Mouse (Mus musculus): ENCODE measurements around the gene Tex45. TPM values are rescaled to one million over a fixed set of nuclear protein-coding genes. Genes with fewer than 3 reads are reported as not detected.

The Tex45 gene
- polyA plus RNA-seq, 1 experiment from 2014 or later: 0.20 TPM

- no peak overlapping the region for H3K4me3 ChIP-seq (ENCODE audit: low read depth, low read length)
- ATAC-seq (ENCODE audit: insufficient read depth, low FRiP score, low TSS enrichment): no peak
- WGBS: 97% methylated on average over 44 of the region's 44 CpGs
Measured at GRCm38 (mm10) chr8:3495578-3496427, 25.1 kb downstream of the Tex45 start.

GRCm38 (mm10) chr8:3496428-3496748 is 25.7 kb downstream of the Tex45 start:
- ATAC-seq (ENCODE audit: insufficient read depth, low FRiP score, low TSS enrichment) (no peak), DNase-seq (ENCODE audit: low spot score) (no peak)
- 93% methylated on average over 15 of the region's 15 CpGs for whole genome bisulfite sequencing
- H3K9ac ChIP-seq (ENCODE audit: low read length): no peak overlapping the region
- H3K4me2 ChIP-seq (ENCODE audit: low read depth): no peak overlapping the region
- H3K27ac ChIP-seq (ENCODE audit: low read depth, low read length): no peak overlapping the region
- H3K36me3 ChIP-seq (ENCODE audit: control insufficient read depth, insufficient read depth, low read length): peaks cover 19% of the 10 kb centered on the region
- no peak overlapping the region for H3K4me3 ChIP-seq (ENCODE audit: low read depth, low read length)
- peaks cover 6% of the 10 kb centered on the region for H3K4me1 ChIP-seq (ENCODE audit: control insufficient read depth, insufficient read depth, low read length)
- H3K9me3 ChIP-seq (ENCODE audit: control insufficient read depth, low read length): peaks cover 5% of the 10 kb centered on the region; the same call in 1 of the 2 replicates
- H3K27me3 ChIP-seq (ENCODE audit: control insufficient read depth, insufficient read depth, low read length): no peaks in the 10 kb centered on the region

More at GRCm38 (mm10) chr8:3495578-3496427, 25.1 kb downstream of the Tex45 start:
- DNase-seq (ENCODE audit: low spot score): no peak
- no peak overlapping the region for H3K9ac ChIP-seq (ENCODE audit: low read length)
- H3K4me2 ChIP-seq (ENCODE audit: low read depth): no peak overlapping the region
- H3K4me1 ChIP-seq (ENCODE audit: control insufficient read depth, insufficient read depth, low read length): peaks cover under 1% of the 10 kb centered on the region; the same call in 1 of the 2 replicates
- H3K36me3 ChIP-seq (ENCODE audit: control insufficient read depth, insufficient read depth, low read length): peaks cover 19% of the 10 kb centered on the region
- no peaks in the 10 kb centered on the region for H3K27me3 ChIP-seq (ENCODE audit: control insufficient read depth, insufficient read depth, low read length)
- H3K9me3 ChIP-seq (ENCODE audit: control insufficient read depth, low read length): peaks cover 5% of the 10 kb centered on the region; the same call in 1 of the 2 replicates
- H3K27ac ChIP-seq (ENCODE audit: low read depth, low read length): no peak overlapping the region

GRCm38 (mm10) chr8:3498583-3498982 is 27.9 kb downstream of the Tex45 start:
- ATAC-seq (ENCODE audit: insufficient read depth, low FRiP score, low TSS enrichment) (no peak), DNase-seq (ENCODE audit: low spot score) (no peak)
- H3K4me2 ChIP-seq (ENCODE audit: low read depth): no peak overlapping the region
- peaks cover 19% of the 10 kb centered on the region for H3K36me3 ChIP-seq (ENCODE audit: control insufficient read depth, insufficient read depth, low read length)
- no peak overlapping the region for H3K27ac ChIP-seq (ENCODE audit: low read depth, low read length)
- no peak overlapping the region for H3K9ac ChIP-seq (ENCODE audit: low read length)
- H3K4me1 ChIP-seq (ENCODE audit: control insufficient read depth, insufficient read depth, low read length): peaks cover 6% of the 10 kb centered on the region
- peaks cover 5% of the 10 kb centered on the region; the same call in 1 of the 2 replicates for H3K9me3 ChIP-seq (ENCODE audit: control insufficient read depth, low read length)
- no peak overlapping the region for H3K4me3 ChIP-seq (ENCODE audit: low read depth, low read length)
- 91% methylated on average over 3 of the region's 3 CpGs for WGBS
- H3K27me3 ChIP-seq (ENCODE audit: control insufficient read depth, insufficient read depth, low read length): no peaks in the 10 kb centered on the region

- H3K4me2 ChIP-seq (ENCODE audit: low read depth): peak overlapping the region; percentile 62
- peak overlapping the region; percentile 67 for H3K9ac ChIP-seq (ENCODE audit: low read length)
- 9% methylated on average over 8 of the region's 8 CpGs for WGBS
- ATAC-seq (ENCODE audit: insufficient read depth, low FRiP score, low TSS enrichment): no peak; the same call in none of the 2 replicates
- no peaks in the 10 kb centered on the region for H3K27me3 ChIP-seq (ENCODE audit: control insufficient read depth, insufficient read depth, low read length)
- peaks cover 19% of the 10 kb centered on the region for H3K36me3 ChIP-seq (ENCODE audit: control insufficient read depth, insufficient read depth, low read length)
- peak overlapping the region; percentile 77 for H3K4me3 ChIP-seq (ENCODE audit: low read depth, low read length)
- no peak for DNase-seq (ENCODE audit: low spot score)
- H3K27ac ChIP-seq (ENCODE audit: low read depth, low read length): peak overlapping the region; percentile 71
- peaks cover 6% of the 10 kb centered on the region for H3K4me1 ChIP-seq (ENCODE audit: control insufficient read depth, insufficient read depth, low read length)
- peaks cover 5% of the 10 kb centered on the region; the same call in 1 of the 2 replicates for H3K9me3 ChIP-seq (ENCODE audit: control insufficient read depth, low read length)
Measured at GRCm38 (mm10) chr8:3499751-3500150, 29.1 kb downstream of the Tex45 start.

- ATAC-seq (ENCODE audit: insufficient read depth, low FRiP score, low TSS enrichment): peak; percentile 89
- under 1% methylated on average over 70 of the region's 70 CpGs for WGBS
- Histone ChIP-seq H3K27me3 (ENCODE audit: control insufficient read depth, insufficient read depth, low read length) (no peaks in the 10 kb centered on the region), H3K9me3 (ENCODE audit: control insufficient read depth, low read length) (peaks cover 3% of the 10 kb centered on the region; the same call in 1 of the 2 replicates), H3K4me1 (ENCODE audit: control insufficient read depth, insufficient read depth, low read length) (peaks cover 6% of the 10 kb centered on the region), H3K4me2 (ENCODE audit: low read depth) (peak within 1 kb of the TSS; percentile 87), H3K9ac (ENCODE audit: low read length) (peak within 1 kb of the TSS; percentile 73), H3K36me3 (ENCODE audit: control insufficient read depth, insufficient read depth, low read length) (peaks cover 12% of the 10 kb centered on the region), H3K4me3 (ENCODE audit: low read depth, low read length) (peak within 1 kb of the TSS; percentile 77), H3K27ac (ENCODE audit: low read depth, low read length) (peak within 1 kb of the TSS; percentile 71)
- peak; percentile 98 for DNase-seq (ENCODE audit: low spot score)
Measured at GRCm38 (mm10) chr8:3500235-3501090, 29.8 kb downstream of the Tex45 start, which contains the start of gene Mcoln1. Mcoln1 (plus strand) TSS chr8:3500457.

- Histone ChIP-seq H3K9ac (ENCODE audit: low read length) (no peak overlapping the region), H3K4me2 (ENCODE audit: low read depth) (no peak overlapping the region), H3K27ac (ENCODE audit: low read depth, low read length) (no peak overlapping the region), H3K36me3 (ENCODE audit: control insufficient read depth, insufficient read depth, low read length) (peaks cover 3% of the 10 kb centered on the region), H3K9me3 (ENCODE audit: control insufficient read depth, low read length) (no peaks in the 10 kb centered on the region), H3K4me3 (ENCODE audit: low read depth, low read length) (no peak overlapping the region), H3K27me3 (ENCODE audit: control insufficient read depth, insufficient read depth, low read length) (no peaks in the 10 kb centered on the region), H3K4me1 (ENCODE audit: control insufficient read depth, insufficient read depth, low read length) (peaks cover 6% of the 10 kb centered on the region)
- no peak for DNase-seq (ENCODE audit: low spot score)
- no peak for ATAC-seq (ENCODE audit: insufficient read depth, low FRiP score, low TSS enrichment)
- WGBS: 75% methylated on average over 4 of the region's 4 CpGs
Measured at GRCm38 (mm10) chr8:3502217-3502616, 31.6 kb downstream of the Tex45 start.

GRCm38 (mm10) chr8:3507979-3508754 is 37.5 kb downstream of the Tex45 start:
- Histone ChIP-seq H3K4me2 (ENCODE audit: low read depth) (no peak overlapping the region), H3K27ac (ENCODE audit: low read depth, low read length) (no peak overlapping the region), H3K27me3 (ENCODE audit: control insufficient read depth, insufficient read depth, low read length) (no peaks in the 10 kb centered on the region), H3K9ac (ENCODE audit: low read length) (no peak overlapping the region), H3K4me3 (ENCODE audit: low read depth, low read length) (no peak overlapping the region), H3K4me1 (ENCODE audit: control insufficient read depth, insufficient read depth, low read length) (no peaks in the 10 kb centered on the region), H3K9me3 (ENCODE audit: control insufficient read depth, low read length) (no peaks in the 10 kb centered on the region), H3K36me3 (ENCODE audit: control insufficient read depth, insufficient read depth, low read length) (peaks cover 8% of the 10 kb centered on the region)
- DNase-seq (ENCODE audit: low spot score): no peak
- WGBS: 90% methylated on average over 6 of the region's 6 CpGs
- ATAC-seq (ENCODE audit: insufficient read depth, low FRiP score, low TSS enrichment): no peak

GRCm38 (mm10) chr8:3514681-3515247 is 44.1 kb downstream of the Tex45 start:
- 40% methylated on average over 13 of the region's 13 CpGs for whole genome bisulfite sequencing
- no peak for DNase-seq (ENCODE audit: low spot score)
- ATAC-seq (ENCODE audit: insufficient read depth, low FRiP score, low TSS enrichment): no peak

More at GRCm38 (mm10) chr8:3514681-3515247, 44.1 kb downstream of the Tex45 start:
- H3K4me1 ChIP-seq (ENCODE audit: control insufficient read depth, insufficient read depth, low read length): no peaks in the 10 kb centered on the region
- H3K9me3 ChIP-seq (ENCODE audit: control insufficient read depth, low read length): no peaks in the 10 kb centered on the region
- H3K9ac ChIP-seq (ENCODE audit: low read length): peak overlapping the region; percentile 48; the same call in 1 of the 2 replicates
- peak overlapping the region; percentile 98 for H3K4me2 ChIP-seq (ENCODE audit: low read depth)
- H3K27ac ChIP-seq (ENCODE audit: low read depth, low read length): no peak overlapping the region
- peak overlapping the region; percentile 54 for H3K4me3 ChIP-seq (ENCODE audit: low read depth, low read length)
- H3K36me3 ChIP-seq (ENCODE audit: control insufficient read depth, insufficient read depth, low read length): peaks cover 3% of the 10 kb centered on the region
- H3K27me3 ChIP-seq (ENCODE audit: control insufficient read depth, insufficient read depth, low read length): no peaks in the 10 kb centered on the region

All from neural tube, embryonic 11.5 days (tissue).